Mouse (Mus musculus): ENCODE data around the gene Chst5.

Chst5 gene

GRCm38 (mm10) chr8:111929648-111930344 lies 19.5 kb upstream of the Chst5 start:
- in situ Hi-C loops (cut with MseI, MboI): no loop called here

GRCm38 (mm10) chr8:111924976-111925375 lies 14.7 kb upstream of the Chst5 start:
- in situ Hi-C loops (cut with MseI, MboI): no loop called here

- in situ Hi-C loops (cut with MseI, MboI): no loop called here
Observed at GRCm38 (mm10) chr8:111923383-111923804, 13.1 kb upstream of the Chst5 start.

GRCm38 (mm10) chr8:111920971-111921370 lies 10.7 kb upstream of the Chst5 start:
- in situ Hi-C loops (cut with MseI, MboI): no loop called here

- in situ Hi-C loops (cut with MseI, MboI): no loop called here
Observed at GRCm38 (mm10) chr8:111919663-111920062, 9.4 kb upstream of the Chst5 start.

GRCm38 (mm10) chr8:111912860-111913432 lies 2.7 kb upstream of the Chst5 start:
- in situ Hi-C loops (cut with MseI, MboI): no loop called here

GRCm38 (mm10) chr8:111911572-111911971 lies 1.3 kb upstream of the Chst5 start:
- in situ Hi-C loops (cut with MseI, MboI): no loop called here

GRCm38 (mm10) chr8:111905500-111906121 lies 4.6 kb downstream of the Chst5 start:
- in situ Hi-C loops (cut with MseI, MboI): no loop called here

GRCm38 (mm10) chr8:111902080-111902479 lies 8.2 kb downstream of the Chst5 start:
- in situ Hi-C loops (cut with MseI, MboI): no loop called here

- in situ Hi-C loops (cut with MseI, MboI): no loop called here
Observed at GRCm38 (mm10) chr8:111898586-111898985, 11.7 kb downstream of the Chst5 start.

GRCm38 (mm10) chr8:111894955-111895354 lies 15.3 kb downstream of the Chst5 start:
- in situ Hi-C loops (cut with MseI, MboI): no loop called here

- in situ Hi-C loops (cut with MseI, MboI): no loop called here
Observed at GRCm38 (mm10) chr8:111892615-111893014, 17.6 kb downstream of the Chst5 start.

- in situ Hi-C loops (cut with MseI, MboI): no loop called here
Observed at GRCm38 (mm10) chr8:111891983-111892382, 18.3 kb downstream of the Chst5 start.

GRCm38 (mm10) chr8:111890911-111891303 lies 19.3 kb downstream of the Chst5 start:
- in situ Hi-C loops (cut with MseI, MboI): no loop called here

GRCm38 (mm10) chr8:111889931-111890910 lies 20.0 kb downstream of the Chst5 start:
- in situ Hi-C loops (cut with MseI, MboI): no loop called here

- in situ Hi-C loops (cut with MseI, MboI): no loop called here
Observed at GRCm38 (mm10) chr8:111888091-111888650, 22.1 kb downstream of the Chst5 start.

- in situ Hi-C loops (cut with MseI, MboI): no loop called here
Observed at GRCm38 (mm10) chr8:111887479-111887878, 22.8 kb downstream of the Chst5 start.

- in situ Hi-C loops (cut with MseI, MboI): no loop called here
Observed at GRCm38 (mm10) chr8:111883615-111884014, 26.6 kb downstream of the Chst5 start.

- in situ Hi-C loops (cut with MseI, MboI): no loop called here
Observed at GRCm38 (mm10) chr8:111881591-111881990, 28.7 kb downstream of the Chst5 start.

GRCm38 (mm10) chr8:111877711-111878110 lies 32.5 kb downstream of the Chst5 start:
- in situ Hi-C loops (cut with MseI, MboI): no loop called here

GRCm38 (mm10) chr8:111876355-111876948 lies 33.8 kb downstream of the Chst5 start, which contains the start of gene Tmem170:
Tmem170 (minus strand) TSS chr8:111876750.
- in situ Hi-C loops (cut with MseI, MboI): no loop called here

Measured in mouse trophoblast stem cell (cell line).